In genomic region chr10:80671936-80672690, GRCm38 (mm10) we compare ENCODE assay signal across 1 mouse cellular context.
TF ChIP-seq lines count a peak whose summit lies in the region.

No protein-coding gene starts in this region.

TF ChIP-seq in myocyte, 11 proteins besides CTCF, POLR2A, EP300 and RAD21:
- peak in 1 of 3 experiments; percentile 81 for TF ChIP-seq MYOG (IDR thresholded peaks at IDR 0.05; ENCODE audit: control insufficient read depth in 1 of 3, insufficient read depth in 1 of 3, insufficient read length in 2 of 3, low read depth in 2 of 3)
- no peak for TF ChIP-seq REST (IDR thresholded peaks at IDR 0.05; ENCODE audit: insufficient read depth, insufficient read length)
- TF ChIP-seq POLR2AphosphoS2 (IDR thresholded peaks at IDR 0.05; ENCODE audit: insufficient read length, low read depth): no peak
- TF ChIP-seq SRF (IDR thresholded peaks at IDR 0.05; ENCODE audit: control insufficient read depth, insufficient read length, low read depth): no peak
- TF ChIP-seq TCF12 (IDR thresholded peaks at IDR 0.05; ENCODE audit: insufficient read depth, poor library complexity, severe bottlenecking): no peak
- no peak for TF ChIP-seq MAX (IDR thresholded peaks at IDR 0.05; ENCODE audit: low read depth)
- no peak for TF ChIP-seq USF1 (IDR thresholded peaks at IDR 0.05; ENCODE audit: low read depth)
- no peak for TF ChIP-seq CEBPB (IDR thresholded peaks at IDR 0.05; ENCODE audit: insufficient read depth, poor library complexity, severe bottlenecking)
- no peak for TF ChIP-seq E2F4 (IDR thresholded peaks at IDR 0.05; ENCODE audit: insufficient read depth)
- TF ChIP-seq MYOD1 (IDR thresholded peaks at IDR 0.05; ENCODE audit: control insufficient read depth in 1 of 3, insufficient read length in 2 of 3, low read depth in 2 of 3): peak in 1 of 3 experiments; percentile 81
- no peak for TF ChIP-seq TCF3 (IDR thresholded peaks at IDR 0.05; ENCODE audit: insufficient read length, low read depth)
